Mouse (Mus musculus) midbrain, postnatal 0 days (tissue): ENCODE results near the gene Arhgap25. TPM values are rescaled to one million over a fixed set of nuclear protein-coding genes. Genes with fewer than 3 reads are reported as not detected.

Experiments
- ATAC-seq: fragments of 200-750 bp; cut with Nextera tagmentation; 2 replicates; pipeline ENCODE4 v1.8.0; 2017; ENCODE audit warnings: moderate number of reproducible peaks, mild to moderate bottlenecking, moderate TSS enrichment, moderate library complexity; ENCODE audit not compliant: low FRiP score
- DNase-seq: peaks from one replicate; pipeline ENCODE4 v3.0.0-alpha.2; 2015; ENCODE audit warnings: low spot score
- H3K27ac ChIP-seq: fragments of 300-500 bp; sonication (generic); 2 replicates; pipeline ENCODE4 v1.5.1; 2014; ENCODE audit warnings: low read depth, mild to moderate bottlenecking, low read length, mixed read lengths
- H3K27me3 ChIP-seq: fragments of 300-500 bp; sonication (generic); 2 replicates; pipeline ENCODE4 v1.6.1; 2014; ENCODE audit warnings: low read length, control low read depth, mixed read lengths; ENCODE audit not compliant: insufficient read depth
- H3K36me3 ChIP-seq: fragments of 300-500 bp; sonication (generic); 2 replicates; pipeline ENCODE4 v1.6.1; 2014; ENCODE audit warnings: low read length, control low read depth, mixed read lengths; ENCODE audit not compliant: insufficient read depth
- H3K4me1 ChIP-seq: fragments of 300-500 bp; sonication (generic); 2 replicates; pipeline ENCODE4 v1.6.1; 2014; ENCODE audit warnings: mild to moderate bottlenecking, control low read depth, antibody characterized with exemption, low read length, mixed read lengths; ENCODE audit not compliant: insufficient read depth
- H3K4me2 ChIP-seq: fragments of 300-500 bp; sonication (generic); 2 replicates; pipeline ENCODE4 v1.6.1; 2014; ENCODE audit warnings: low read depth, mild to moderate bottlenecking, low read length, mixed read lengths; ENCODE audit not compliant: poor library complexity, severe bottlenecking
- H3K4me3 ChIP-seq: fragments of 300-500 bp; sonication (generic); 2 replicates; pipeline ENCODE4 v1.5.1; 2014; ENCODE audit warnings: low read depth, mild to moderate bottlenecking, low read length, moderate library complexity
- H3K9ac ChIP-seq: fragments of 300-500 bp; sonication (generic); replicated peaks from 2 replicates; pipeline ENCODE4 v1.6.1; 2014; ENCODE audit warnings: mild to moderate bottlenecking, low read length, moderate library complexity, mixed read lengths; ENCODE audit not compliant: poor library complexity, severe bottlenecking
- H3K9me3 ChIP-seq: fragments of 300-500 bp; sonication (generic); 2 replicates; pipeline ENCODE4 v1.6.1; 2016; ENCODE audit warnings: low read length, control low read depth
- CTCF ChIP-seq: IDR thresholded peaks from 2 replicates; pipeline ENCODE4 v1.5.1; 2016; ENCODE audit warnings: antibody characterized with exemption, mild to moderate bottlenecking
- WGBS: fragments of 180-500 bp; shearing (Covaris S2); extraction: QIAGEN DNeasy Blood & Tissue Kit; methylation state at CpG from one replicate; pipeline ENCODE4 v1.1.7; 2014; 5-methylcytosine and 5-hydroxymethylcytosine counted together
- polyA plus RNA-seq: library from polyadenylated mRNA; unstranded; fragments of >200 nt; fragmentation: Nextera tagmentation; extraction: Ambion mirVana; gene quantifications from 2 replicates; pipeline ENCODE4 v1.2.1, GENCODE M21; 2015
- total RNA-seq: library from RNA; depleted of rRNA; stranded (reverse); fragments of >200 nt; gene quantifications from 2 replicates; pipeline ENCODE4 v1.2.3, GENCODE M21; 2014

Arhgap25 gene
- total and polyA plus RNA-seq, 2 experiments from 2014 or later, result 0.93 to 1.2 TPM

GRCm38 (mm10) chr6:87503536-87503935 is 29.5 kb downstream of the Arhgap25 start:
- H3K36me3 ChIP-seq, result no peaks in the 10 kb centered on the region
- no peaks in the 10 kb centered on the region for H3K27me3 ChIP-seq
- no peak overlapping the region for H3K9ac ChIP-seq
- no peaks in the 10 kb centered on the region for H3K4me1 ChIP-seq
- H3K27ac ChIP-seq, result no peak overlapping the region
- DNase-seq (no peak), ATAC-seq (no peak)
- WGBS, result 94% methylated on average over 1 of the region's 1 CpGs
- H3K4me3 ChIP-seq, result no peak overlapping the region
- TF ChIP-seq CTCF, result no peak
- no peak overlapping the region for H3K4me2 ChIP-seq
- no peaks in the 10 kb centered on the region for H3K9me3 ChIP-seq

DNA sequence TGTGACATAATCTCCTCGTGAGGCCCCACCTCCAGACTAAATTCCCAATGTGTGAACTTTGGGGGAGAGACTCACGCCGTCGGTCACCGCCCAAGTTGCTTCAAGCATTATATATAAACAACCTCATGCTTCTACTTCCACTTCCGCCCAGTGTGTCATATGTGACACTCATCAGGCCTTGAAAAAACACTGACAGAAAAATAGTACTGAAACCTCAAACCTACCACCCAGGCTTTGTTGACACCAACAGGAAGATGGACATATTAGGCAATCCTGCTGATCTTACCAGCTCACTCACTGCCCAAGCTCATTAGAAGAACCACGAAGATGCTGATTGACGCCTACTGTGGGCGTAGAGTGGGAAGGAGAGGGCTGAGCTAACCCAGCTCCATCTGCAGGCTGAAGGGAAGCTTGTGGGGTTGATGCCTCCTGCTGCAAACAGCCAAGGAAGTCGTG is 30.2 kb downstream of the Arhgap25 start:
- no peak for ATAC-seq
- Histone ChIP-seq H3K27me3 (no peaks in the 10 kb centered on the region), H3K27ac (no peak overlapping the region), H3K4me2 (no peak overlapping the region), H3K4me1 (no peaks in the 10 kb centered on the region), H3K36me3 (no peaks in the 10 kb centered on the region), H3K4me3 (no peak overlapping the region), H3K9ac (no peak overlapping the region), H3K9me3 (no peaks in the 10 kb centered on the region)
- TF ChIP-seq CTCF, result no peak
- DNase-seq, result no peak
- WGBS, result 73% methylated on average over 10 of the region's 10 CpGs

DNA sequence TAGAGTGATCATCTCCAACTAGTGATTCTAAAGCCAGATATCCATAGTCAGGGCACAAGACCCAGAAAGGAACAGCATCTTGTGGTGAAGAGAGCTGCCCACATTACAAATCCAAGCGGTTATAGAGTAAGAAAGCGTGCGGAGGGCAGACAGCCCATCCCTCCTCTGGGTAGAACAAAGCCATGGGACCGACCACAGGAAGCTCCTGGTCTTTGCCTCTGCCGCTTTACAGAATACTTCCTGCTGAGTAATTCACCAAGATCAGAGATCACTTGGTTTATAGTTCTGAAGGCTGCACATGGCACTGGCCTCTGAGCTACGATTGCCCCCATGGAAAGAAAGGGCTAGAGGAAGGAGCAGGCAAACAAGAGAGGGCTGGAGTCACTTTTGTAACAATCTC is 30.6 kb downstream of the Arhgap25 start:
- Histone ChIP-seq H3K4me2 (no peak overlapping the region), H3K9me3 (no peaks in the 10 kb centered on the region), H3K4me1 (no peaks in the 10 kb centered on the region), H3K36me3 (no peaks in the 10 kb centered on the region), H3K27me3 (no peaks in the 10 kb centered on the region), H3K9ac (no peak overlapping the region), H3K27ac (no peak overlapping the region), H3K4me3 (no peak overlapping the region)
- ATAC-seq (no peak), DNase-seq (no peak)
- TF ChIP-seq CTCF, result no peak
- 45% methylated on average over 6 of the region's 6 CpGs for WGBS

- 83% methylated on average over 7 of the region's 7 CpGs for WGBS
- no peak overlapping the region for H3K27ac ChIP-seq
- H3K9me3 ChIP-seq, result no peaks in the 10 kb centered on the region
- no peaks in the 10 kb centered on the region for H3K27me3 ChIP-seq
- no peak overlapping the region for H3K9ac ChIP-seq
- H3K4me1 ChIP-seq, result no peaks in the 10 kb centered on the region
- no peak overlapping the region for H3K4me2 ChIP-seq
- no peak for ATAC-seq
- DNase-seq, result no peak
- no peaks in the 10 kb centered on the region for H3K36me3 ChIP-seq
- TF ChIP-seq CTCF, result no peak
- H3K4me3 ChIP-seq, result no peak overlapping the region
Observed at GRCm38 (mm10) chr6:87500696-87501095, 32.4 kb downstream of the Arhgap25 start.

DNA sequence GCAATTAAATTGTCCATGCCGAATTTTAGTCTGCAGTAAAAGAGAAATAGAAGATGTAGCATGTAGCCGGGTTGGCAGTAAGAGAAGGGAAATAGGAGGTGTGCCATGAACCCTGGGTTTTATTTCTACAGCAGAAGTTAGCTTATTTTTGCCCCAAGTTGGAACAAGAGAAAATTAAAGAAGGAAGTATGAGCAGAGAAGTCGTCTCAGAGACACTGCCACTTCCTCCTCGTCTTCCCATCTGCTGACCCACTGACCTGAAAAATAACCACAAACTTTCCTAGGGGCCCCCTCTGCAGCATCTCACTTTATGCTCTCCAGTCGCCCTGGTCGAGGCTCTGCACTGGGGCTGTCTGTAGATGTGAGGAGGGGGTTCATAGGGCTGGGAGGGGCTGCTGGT is 33.3 kb downstream of the Arhgap25 start:
- Histone ChIP-seq H3K4me1 (no peaks in the 10 kb centered on the region), H3K4me3 (no peak overlapping the region), H3K9me3 (no peaks in the 10 kb centered on the region), H3K4me2 (no peak overlapping the region), H3K27me3 (no peaks in the 10 kb centered on the region), H3K27ac (no peak overlapping the region), H3K9ac (no peak overlapping the region), H3K36me3 (no peaks in the 10 kb centered on the region)
- WGBS, result 73% methylated on average over 6 of the region's 6 CpGs
- no peak for DNase-seq
- no peak for ATAC-seq
- no peak for TF ChIP-seq CTCF

DNA sequence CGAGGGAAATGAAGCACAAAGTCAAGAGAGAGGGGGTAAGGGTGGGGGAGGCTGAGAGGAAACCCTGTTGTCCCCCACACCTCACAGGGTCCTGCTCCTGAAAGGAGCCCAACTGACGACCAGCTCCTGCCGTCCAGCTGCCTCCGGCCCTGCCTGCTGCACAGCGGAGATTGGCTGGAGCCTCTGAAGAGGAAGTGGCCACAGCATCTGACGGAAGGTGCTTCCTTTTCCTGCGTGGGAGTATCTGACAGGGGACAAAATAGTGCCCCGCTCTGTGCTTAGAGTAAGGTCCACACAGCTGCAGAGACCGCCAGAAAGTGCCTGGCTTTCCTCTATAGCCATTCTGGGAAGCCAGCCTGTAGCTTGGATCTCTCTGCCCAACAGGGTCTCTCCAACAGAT is 36.9 kb downstream of the Arhgap25 start:
- H3K27ac ChIP-seq, result no peak overlapping the region
- no peaks in the 10 kb centered on the region for H3K36me3 ChIP-seq
- no peaks in the 10 kb centered on the region for H3K4me1 ChIP-seq
- no peaks in the 10 kb centered on the region for H3K9me3 ChIP-seq
- no peak for TF ChIP-seq CTCF
- WGBS, result 88% methylated on average over 9 of the region's 9 CpGs
- H3K4me2 ChIP-seq, result no peak overlapping the region
- H3K4me3 ChIP-seq, result no peak overlapping the region
- no peak overlapping the region for H3K9ac ChIP-seq
- no peaks in the 10 kb centered on the region for H3K27me3 ChIP-seq
- DNase-seq (no peak), ATAC-seq (no peak)
